Mouse (Mus musculus) intestine, postnatal 0 days (tissue): ENCODE measurements around the gene Magi1. TPM values are rescaled to one million over a fixed set of nuclear protein-coding genes. Genes with fewer than 3 reads are reported as not detected.

ENCODE experiments used
- ATAC-seq: fragments of 200-750 bp; cut with Nextera tagmentation; 2 replicates; pipeline ENCODE4 v1.8.0; 2017; ENCODE audit warnings: mild to moderate bottlenecking, moderate TSS enrichment, moderate library complexity
- H3K27ac ChIP-seq: fragments of 300-500 bp; sonication (generic); 2 replicates; pipeline ENCODE4 v1.5.1; 2014; ENCODE audit warnings: mild to moderate bottlenecking, low read depth, low read length, moderate library complexity
- H3K27me3 ChIP-seq: fragments of 300-500 bp; sonication (generic); replicated peaks from 2 replicates; pipeline ENCODE4 v1.6.1; 2014; ENCODE audit warnings: low read length, mixed read lengths; ENCODE audit not compliant: control insufficient read depth, insufficient read depth
- H3K36me3 ChIP-seq: fragments of 300-500 bp; sonication (generic); 2 replicates; pipeline ENCODE4 v1.6.1; 2014; ENCODE audit warnings: mild to moderate bottlenecking, moderate library complexity; ENCODE audit not compliant: control insufficient read depth, insufficient read depth
- H3K4me1 ChIP-seq: fragments of 300-500 bp; sonication (generic); replicated peaks from 2 replicates; pipeline ENCODE4 v1.6.1; 2014; ENCODE audit warnings: antibody characterized with exemption, low read length, mixed read lengths; ENCODE audit not compliant: control insufficient read depth, insufficient read depth
- H3K4me2 ChIP-seq: fragments of 300-500 bp; sonication (generic); replicated peaks from 2 replicates; pipeline ENCODE4 v1.6.1; 2014; ENCODE audit warnings: low read depth, mild to moderate bottlenecking, moderate library complexity
- H3K4me3 ChIP-seq: fragments of 300-500 bp; sonication (generic); 2 replicates; pipeline ENCODE4 v1.5.1; 2014; ENCODE audit warnings: low read depth, low read length
- H3K9ac ChIP-seq: fragments of 300-500 bp; sonication (generic); 2 replicates; pipeline ENCODE4 v1.6.1; 2014; ENCODE audit warnings: mild to moderate bottlenecking, low read depth, low read length
- H3K9me3 ChIP-seq: fragments of 300-500 bp; sonication (generic); 2 replicates; pipeline ENCODE4 v1.6.1; 2016; ENCODE audit warnings: mixed run types; ENCODE audit not compliant: control insufficient read depth
- CTCF ChIP-seq: sonication (generic); IDR thresholded peaks from 2 replicates; pipeline ENCODE4 v1.5.1; 2016; ENCODE audit warnings: low read depth, mild to moderate bottlenecking, control low read depth, antibody characterized with exemption, moderate library complexity
- WGBS: fragments of 180-500 bp; shearing (Covaris S2); extraction: QIAGEN DNeasy Blood & Tissue Kit; methylation state at CpG from one replicate; pipeline ENCODE4 v1.1.7; 2014; 5-methylcytosine and 5-hydroxymethylcytosine counted together
- polyA plus RNA-seq: library from polyadenylated mRNA; unstranded; fragments of >200 nt; fragmentation: Nextera tagmentation; extraction: Ambion mirVana; gene quantifications from 2 replicates; pipeline ENCODE4 v1.2.1, GENCODE M21; 2015

The Magi1 gene
- polyA plus RNA-seq, 1 experiment from 2014 or later = 4.2 TPM

DNA sequence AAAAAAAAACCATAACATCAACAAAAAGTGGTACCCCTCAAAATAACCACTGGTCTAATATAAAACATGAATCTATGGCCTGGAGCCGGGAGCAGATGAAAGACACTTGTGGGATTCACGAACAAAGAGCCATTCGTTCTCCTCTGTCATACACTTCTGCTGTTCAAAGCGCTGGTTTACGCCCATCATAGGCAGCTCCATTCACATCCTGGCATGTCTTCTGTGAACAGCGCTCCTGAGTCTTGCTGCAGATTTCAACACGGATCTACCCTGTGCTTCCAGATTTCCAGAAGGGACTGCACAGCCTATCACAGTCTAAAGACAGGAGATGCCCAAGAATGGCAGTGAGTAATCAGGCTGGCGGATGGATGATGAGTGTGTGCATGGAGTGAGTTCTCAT is 208.5 kb downstream of the Magi1 start:
- WGBS = 72% methylated on average over 8 of the region's 8 CpGs
- no peak for TF ChIP-seq CTCF

DNA sequence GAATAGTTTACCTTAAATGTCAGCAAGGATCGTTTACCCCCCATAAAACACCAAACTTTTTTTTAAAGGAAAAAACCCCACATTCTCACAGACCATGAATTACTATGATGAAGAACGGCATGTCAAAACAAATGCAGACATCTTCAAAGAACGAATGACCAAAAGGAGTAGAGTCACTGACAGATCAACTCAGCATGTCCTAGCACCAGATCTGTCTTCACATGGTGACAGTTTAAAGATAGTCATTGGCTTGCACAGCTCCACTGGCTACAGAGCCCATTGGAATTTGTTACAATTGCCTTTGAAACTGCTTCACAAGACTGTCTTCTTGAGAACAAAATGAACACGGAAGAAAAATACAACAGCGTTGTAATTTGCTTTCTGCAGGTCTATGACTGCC is 212.0 kb downstream of the Magi1 start:
- Histone ChIP-seq H3K4me3 (no peak overlapping the region), H3K9me3 (no peaks in the 10 kb centered on the region), H3K4me1 (no peaks in the 10 kb centered on the region; the same call in 1 of the 2 replicates), H3K4me2 (no peak overlapping the region), H3K36me3 (no peaks in the 10 kb centered on the region), H3K27me3 (no peaks in the 10 kb centered on the region), H3K27ac (no peak overlapping the region), H3K9ac (no peak overlapping the region)
- no peak for ATAC-seq
- TF ChIP-seq CTCF = no peak
- WGBS = 70% methylated on average over 5 of the region's 5 CpGs

More for the DNA sequence above, 208.5 kb downstream of the Magi1 start:
- H3K9me3 ChIP-seq = no peaks in the 10 kb centered on the region
- H3K4me1 ChIP-seq = no peaks in the 10 kb centered on the region
- H3K36me3 ChIP-seq = no peaks in the 10 kb centered on the region
- H3K9ac ChIP-seq = no peak overlapping the region
- no peak overlapping the region for H3K27ac ChIP-seq
- no peaks in the 10 kb centered on the region for H3K27me3 ChIP-seq
- no peak for ATAC-seq
- H3K4me3 ChIP-seq = no peak overlapping the region
- no peak overlapping the region for H3K4me2 ChIP-seq

DNA sequence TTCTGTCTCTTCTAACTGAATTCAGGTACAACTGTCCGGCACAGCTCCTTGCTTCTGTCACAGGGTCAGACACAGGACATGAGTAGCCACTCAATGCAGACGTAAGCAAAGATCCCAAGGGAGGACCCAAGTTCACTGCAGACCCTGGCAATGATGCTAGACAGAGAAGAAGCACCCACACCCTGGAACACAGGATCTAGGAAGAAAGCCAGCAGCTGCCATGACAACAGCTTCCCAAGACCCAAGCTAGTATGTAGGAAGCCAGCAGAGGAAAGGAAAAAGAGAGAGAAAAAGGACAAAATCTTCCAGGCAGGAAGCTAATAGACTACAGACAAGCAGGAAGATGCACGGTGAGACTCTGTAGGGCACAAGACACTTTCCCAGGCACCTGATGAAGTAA is 213.0 kb downstream of the Magi1 start:
- H3K27ac ChIP-seq = no peak overlapping the region
- no peak overlapping the region for H3K9ac ChIP-seq
- no peaks in the 10 kb centered on the region for H3K36me3 ChIP-seq
- WGBS = 67% methylated on average over 3 of the region's 3 CpGs
- no peak overlapping the region for H3K4me2 ChIP-seq
- no peak for TF ChIP-seq CTCF
- H3K4me1 ChIP-seq = no peaks in the 10 kb centered on the region; the same call in 1 of the 2 replicates
- H3K4me3 ChIP-seq = no peak overlapping the region
- no peak for ATAC-seq
- no peaks in the 10 kb centered on the region for H3K9me3 ChIP-seq
- H3K27me3 ChIP-seq = no peaks in the 10 kb centered on the region

DNA sequence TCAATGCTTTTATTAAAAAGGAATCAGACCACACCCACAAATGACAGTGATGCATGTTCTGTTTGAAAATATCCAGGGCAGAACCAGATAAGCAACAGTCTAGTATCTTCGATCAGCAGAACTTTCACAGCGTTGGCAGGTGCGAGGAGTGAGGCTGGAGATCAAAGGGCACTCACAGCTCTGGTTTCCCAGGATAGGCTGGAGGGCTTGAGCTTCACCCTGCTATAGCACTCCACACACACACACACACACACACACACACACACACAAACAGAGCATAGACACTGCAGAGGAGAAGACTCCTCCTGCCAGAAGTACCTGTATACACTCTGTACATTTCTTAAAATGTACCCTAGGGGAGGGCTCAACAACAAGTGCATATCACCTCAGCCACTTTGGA is 214.3 kb downstream of the Magi1 start:
- peak; percentile 85 for ATAC-seq
- H3K27ac ChIP-seq = 0 out of 2 replicates have a peak overlapping the region, but pooled peaks have one; percentile 1
- WGBS = 16% methylated on average over 3 of the region's 3 CpGs

DNA sequence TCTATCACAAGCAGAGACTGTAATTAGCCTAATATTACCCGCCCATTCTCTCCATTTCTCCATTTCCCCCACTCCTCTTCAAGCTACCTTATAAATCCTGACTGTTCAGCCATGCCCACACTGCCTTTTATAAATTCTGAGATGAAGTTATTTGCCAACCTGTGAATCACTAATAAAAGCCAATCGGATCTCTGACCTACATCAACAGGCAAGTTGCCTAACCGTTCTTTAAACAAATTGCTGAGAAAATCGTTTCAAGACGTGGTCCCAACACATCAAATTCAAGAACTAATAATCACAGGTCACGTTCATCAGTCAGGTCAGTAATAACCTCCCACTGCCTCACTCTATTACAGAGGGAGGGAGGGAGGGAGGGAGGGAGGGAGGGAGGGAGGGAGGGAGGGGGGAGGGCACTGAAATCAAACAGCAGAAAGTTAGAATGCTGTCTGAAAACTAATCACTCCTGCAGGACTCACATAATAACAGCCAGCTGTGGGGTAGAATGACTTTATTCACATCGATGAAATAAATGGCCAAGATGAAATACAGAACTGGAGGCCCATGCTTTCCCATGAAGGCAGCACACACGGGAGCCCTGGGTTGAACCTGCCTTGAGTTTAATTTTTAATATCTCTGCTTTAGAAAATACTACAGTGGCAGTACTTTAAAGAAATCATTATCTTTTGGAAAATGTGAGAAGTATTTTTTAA is 215.8 kb downstream of the Magi1 start:
- 66% methylated on average over 8 of the region's 8 CpGs for WGBS
- Histone ChIP-seq H3K9me3 (no peaks in the 10 kb centered on the region), H3K4me3 (no peak overlapping the region), H3K27ac (no peak overlapping the region), H3K4me2 (no peak overlapping the region), H3K9ac (no peak overlapping the region), H3K27me3 (no peaks in the 10 kb centered on the region), H3K36me3 (no peaks in the 10 kb centered on the region), H3K4me1 (no peaks in the 10 kb centered on the region; the same call in 1 of the 2 replicates)
- no peak for TF ChIP-seq CTCF
- no peak for ATAC-seq

More for the DNA sequence above, 214.3 kb downstream of the Magi1 start:
- no peak overlapping the region for H3K9ac ChIP-seq
- no peaks in the 10 kb centered on the region for H3K27me3 ChIP-seq
- 0 out of 2 replicates have a peak overlapping the region, but pooled peaks have one; percentile 10 for H3K4me2 ChIP-seq
- TF ChIP-seq CTCF = no peak
- H3K4me1 ChIP-seq = no peaks in the 10 kb centered on the region; the same call in 1 of the 2 replicates
- no peaks in the 10 kb centered on the region for H3K9me3 ChIP-seq
- no peaks in the 10 kb centered on the region for H3K36me3 ChIP-seq
- no peak overlapping the region for H3K4me3 ChIP-seq

DNA sequence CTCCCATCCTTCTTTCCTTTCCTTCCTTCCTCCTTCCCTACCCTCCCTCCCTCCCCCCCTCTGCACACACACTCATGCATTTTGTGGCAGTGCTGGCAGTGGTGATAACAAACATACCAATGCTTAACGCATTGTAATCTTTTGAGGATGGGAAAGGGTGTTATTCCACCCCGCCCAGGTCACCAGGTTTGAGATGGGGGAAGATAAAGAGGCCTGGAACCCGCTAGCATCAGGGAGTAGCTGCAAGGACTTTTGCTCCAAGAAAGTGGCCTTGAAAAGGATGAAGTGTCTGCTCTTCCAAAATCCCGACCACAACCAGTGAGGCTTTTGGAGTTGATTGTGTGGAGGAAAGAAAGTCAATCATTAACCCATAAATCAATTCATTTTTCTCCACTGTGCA is 218.9 kb downstream of the Magi1 start:
- no peak overlapping the region for H3K4me2 ChIP-seq
- TF ChIP-seq CTCF = no peak
- H3K27ac ChIP-seq = no peak overlapping the region
- H3K4me1 ChIP-seq = peaks cover 13% of the 10 kb centered on the region
- no peaks in the 10 kb centered on the region for H3K27me3 ChIP-seq
- no peaks in the 10 kb centered on the region for H3K9me3 ChIP-seq
- WGBS = 27% methylated on average over 4 of the region's 4 CpGs
- H3K36me3 ChIP-seq = no peaks in the 10 kb centered on the region
- no peak for ATAC-seq
- no peak overlapping the region for H3K4me3 ChIP-seq
- H3K9ac ChIP-seq = no peak overlapping the region
